Mouse (Mus musculus): ENCODE measurements at regions not wholly inside any gene's neighbourhood (a gene's known extent, or its start where the extent isn't known, plus 50 kb on each side); places are given as distances from the start of the nearest gene placed in this dataset.
A peak's percentile ranks its signal among the peaks of the same experiment; 100 is the strongest.

DNA sequence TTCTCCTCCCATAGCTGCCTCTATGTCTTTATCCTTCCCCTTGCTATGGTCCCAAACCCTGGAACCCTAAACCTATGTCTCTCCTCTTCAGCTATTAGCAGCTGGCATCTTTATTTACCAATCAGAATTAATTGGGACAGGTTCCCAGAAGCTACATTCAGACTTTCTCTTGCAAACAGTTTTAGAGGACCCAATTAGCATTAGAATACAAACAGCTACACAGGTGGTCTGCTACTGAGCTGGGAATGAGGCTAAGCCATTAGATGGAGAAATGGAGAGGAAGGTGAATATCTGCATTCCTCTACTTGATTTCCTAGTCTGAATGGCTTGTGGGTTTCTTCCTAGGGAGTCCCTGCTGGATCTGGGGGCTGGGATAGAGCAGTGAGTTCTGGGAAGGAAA, 611.9 kb downstream of the A830018L16Rik start:
- Histone ChIP-seq H3K4me2 (no peak overlapping the region), H3K27ac (no peak overlapping the region), H3K4me1 (replicated peaks) (no peaks in the 10 kb centered on the region), H3K9me3 (0 out of 2 replicates have a peak, but pooled peaks cover 6% of the 10 kb centered on the region), H3K27me3 (no peaks in the 10 kb centered on the region), H3K4me3 (replicated peaks) (no peak overlapping the region), H3K9ac (replicated peaks) (no peak overlapping the region), H3K36me3 (no peaks in the 10 kb centered on the region)
- no peak for ATAC-seq (ENCODE audit: insufficient number of reproducible peaks, insufficient read depth, low FRiP score, low TSS enrichment, low read depth)

DNA sequence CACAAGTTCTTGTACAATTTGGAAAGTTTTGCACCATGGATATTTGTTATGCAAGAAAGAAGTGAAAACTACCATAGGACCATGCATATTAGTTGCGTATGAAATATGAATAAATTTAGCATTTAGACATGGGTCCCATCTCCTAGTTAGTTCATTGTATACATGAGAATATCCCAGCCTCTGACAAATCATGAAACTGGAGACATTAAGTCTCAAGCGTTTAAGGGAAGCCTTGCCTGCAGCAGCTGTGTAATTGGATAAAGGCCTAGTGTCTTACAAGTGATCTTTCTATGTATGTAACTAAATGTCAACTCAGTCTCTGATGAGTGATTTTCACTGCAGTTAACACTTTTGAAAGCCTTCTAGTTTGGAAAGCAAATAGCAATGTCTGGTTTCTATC, 613.5 kb downstream of the A830018L16Rik start:
- peaks cover 2% of the 10 kb centered on the region for H3K4me1 ChIP-seq (replicated peaks)
- H3K4me3 ChIP-seq (replicated peaks), result no peak overlapping the region
- H3K36me3 ChIP-seq, result no peaks in the 10 kb centered on the region
- 0 out of 2 replicates have a peak, but pooled peaks cover 5% of the 10 kb centered on the region for H3K9me3 ChIP-seq
- H3K4me2 ChIP-seq, result no peak overlapping the region
- no peaks in the 10 kb centered on the region for H3K27me3 ChIP-seq
- no peak overlapping the region for H3K9ac ChIP-seq (replicated peaks)
- no peak for ATAC-seq (ENCODE audit: insufficient number of reproducible peaks, insufficient read depth, low FRiP score, low TSS enrichment, low read depth)
- no peak overlapping the region for H3K27ac ChIP-seq
- WGBS, result 64% methylated on average over 2 of the region's 2 CpGs

DNA sequence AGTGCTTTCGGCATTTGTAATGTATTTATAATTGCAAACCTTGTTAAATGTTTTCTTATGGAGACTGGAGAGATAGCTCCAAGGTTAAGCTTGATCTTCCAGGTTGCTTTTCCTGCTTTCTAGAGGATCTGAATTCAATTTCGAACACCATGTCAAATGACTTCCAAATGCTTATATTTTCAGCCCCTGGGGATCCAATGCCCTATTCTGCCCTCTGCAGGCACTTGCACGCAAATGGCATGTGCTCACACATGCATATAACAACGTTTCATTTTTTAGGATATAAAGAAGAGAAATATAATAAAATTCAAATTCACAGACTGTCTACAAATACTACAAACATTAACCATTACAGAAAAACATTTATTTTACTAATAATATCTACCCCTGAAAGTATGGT, 614.2 kb downstream of the A830018L16Rik start:
- whole genome bisulfite sequencing, result 61% methylated on average over 4 of the region's 4 CpGs
- Histone ChIP-seq H3K4me3 (replicated peaks) (no peak overlapping the region), H3K27ac (no peak overlapping the region), H3K36me3 (no peaks in the 10 kb centered on the region), H3K9me3 (no peaks in the 10 kb centered on the region), H3K4me2 (no peak overlapping the region), H3K27me3 (no peaks in the 10 kb centered on the region), H3K4me1 (replicated peaks) (peaks cover 3% of the 10 kb centered on the region), H3K9ac (replicated peaks) (no peak overlapping the region)
- no peak for ATAC-seq (ENCODE audit: insufficient number of reproducible peaks, insufficient read depth, low FRiP score, low TSS enrichment, low read depth)

- H3K9me3 ChIP-seq, result no peaks in the 10 kb centered on the region
- WGBS, result 30% methylated on average over 8 of the region's 8 CpGs
- no peak overlapping the region for H3K9ac ChIP-seq (replicated peaks)
- H3K36me3 ChIP-seq, result no peaks in the 10 kb centered on the region
- peak overlapping the region; percentile 70 for H3K27ac ChIP-seq
- no peak overlapping the region; the same call in 1 of the 2 replicates for H3K4me2 ChIP-seq
- H3K4me1 ChIP-seq (replicated peaks), result peaks cover 8% of the 10 kb centered on the region
- no peaks in the 10 kb centered on the region for H3K27me3 ChIP-seq
- H3K4me3 ChIP-seq (replicated peaks), result no peak overlapping the region
- peak; percentile 37; the same call in 1 of the 2 replicates for ATAC-seq (ENCODE audit: insufficient number of reproducible peaks, insufficient read depth, low FRiP score, low TSS enrichment, low read depth)
Measured at GRCm38 (mm10) chr1:12051931-12052482, 638.1 kb downstream of the A830018L16Rik start.

DNA sequence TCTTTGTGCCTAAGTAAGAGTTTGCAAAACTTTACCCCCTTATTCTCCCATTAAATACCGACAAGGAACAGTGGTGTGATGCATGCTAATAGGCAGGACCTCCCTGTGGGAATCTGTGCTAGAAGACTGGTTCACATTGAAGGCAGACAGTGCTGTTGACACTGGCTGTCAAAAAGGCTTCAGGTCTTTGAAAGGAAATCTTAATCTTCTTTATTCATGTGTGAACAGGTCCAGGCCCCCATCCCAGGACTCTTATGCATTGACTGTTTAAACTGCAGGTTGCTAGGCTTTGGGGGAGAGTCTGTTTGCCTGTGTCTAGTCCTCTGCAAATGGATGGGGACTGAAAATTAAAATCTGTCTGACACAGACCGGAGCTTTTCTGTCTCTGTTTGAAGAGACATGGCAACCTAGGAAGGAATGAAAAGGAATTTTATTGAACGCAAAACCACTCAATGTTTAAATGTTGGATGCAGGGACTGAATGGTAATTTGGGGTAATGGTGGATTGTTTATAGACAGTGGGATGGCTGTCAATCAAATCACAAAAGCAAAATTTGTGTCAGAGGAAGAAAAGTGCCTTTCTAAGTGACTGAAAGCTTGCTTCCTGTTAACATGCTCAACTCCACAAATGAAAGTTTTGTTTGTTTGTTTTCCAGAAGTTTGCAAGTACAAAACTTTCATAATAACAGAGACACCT, 642.1 kb downstream of the A830018L16Rik start:
- Histone ChIP-seq H3K27me3 (no peaks in the 10 kb centered on the region), H3K36me3 (no peaks in the 10 kb centered on the region), H3K9ac (replicated peaks) (no peak overlapping the region), H3K4me1 (replicated peaks) (peaks cover 8% of the 10 kb centered on the region), H3K4me3 (replicated peaks) (no peak overlapping the region), H3K27ac (no peak overlapping the region), H3K9me3 (no peaks in the 10 kb centered on the region), H3K4me2 (no peak overlapping the region)
- 70% methylated on average over 3 of the region's 3 CpGs for WGBS
- ATAC-seq (ENCODE audit: insufficient number of reproducible peaks, insufficient read depth, low FRiP score, low TSS enrichment, low read depth), result no peak

DNA sequence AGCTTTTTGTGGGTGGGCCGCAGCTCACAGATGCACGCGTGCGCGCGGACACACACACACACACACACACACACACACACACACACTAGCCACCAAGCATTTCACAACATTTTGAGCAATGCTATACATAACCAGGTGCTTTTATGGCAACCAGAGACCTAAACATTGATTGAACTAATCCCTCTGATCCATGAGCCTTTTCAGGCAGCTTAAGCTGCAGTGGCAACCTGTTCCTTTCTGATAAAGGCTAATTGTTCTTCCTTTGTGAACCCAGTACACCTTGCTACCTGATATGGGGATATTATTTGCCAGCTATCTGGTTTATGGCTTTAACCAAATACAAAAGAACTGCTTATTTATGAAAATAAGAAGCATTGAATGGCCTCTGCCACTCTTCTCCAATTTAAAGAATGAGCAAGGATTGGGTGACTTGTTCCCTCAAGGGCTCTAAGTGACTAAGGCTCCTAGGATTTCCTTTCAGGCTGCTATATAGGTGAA, 651.2 kb downstream of the A830018L16Rik start:
- 100% methylated on average over 6 of the region's 6 CpGs for WGBS
- ATAC-seq (ENCODE audit: insufficient number of reproducible peaks, insufficient read depth, low FRiP score, low TSS enrichment, low read depth), result no peak
- Histone ChIP-seq H3K36me3 (no peaks in the 10 kb centered on the region), H3K9me3 (no peaks in the 10 kb centered on the region), H3K27me3 (no peaks in the 10 kb centered on the region), H3K4me2 (no peak overlapping the region), H3K4me3 (replicated peaks) (no peak overlapping the region), H3K9ac (replicated peaks) (no peak overlapping the region), H3K27ac (no peak overlapping the region), H3K4me1 (replicated peaks) (no peaks in the 10 kb centered on the region)

DNA sequence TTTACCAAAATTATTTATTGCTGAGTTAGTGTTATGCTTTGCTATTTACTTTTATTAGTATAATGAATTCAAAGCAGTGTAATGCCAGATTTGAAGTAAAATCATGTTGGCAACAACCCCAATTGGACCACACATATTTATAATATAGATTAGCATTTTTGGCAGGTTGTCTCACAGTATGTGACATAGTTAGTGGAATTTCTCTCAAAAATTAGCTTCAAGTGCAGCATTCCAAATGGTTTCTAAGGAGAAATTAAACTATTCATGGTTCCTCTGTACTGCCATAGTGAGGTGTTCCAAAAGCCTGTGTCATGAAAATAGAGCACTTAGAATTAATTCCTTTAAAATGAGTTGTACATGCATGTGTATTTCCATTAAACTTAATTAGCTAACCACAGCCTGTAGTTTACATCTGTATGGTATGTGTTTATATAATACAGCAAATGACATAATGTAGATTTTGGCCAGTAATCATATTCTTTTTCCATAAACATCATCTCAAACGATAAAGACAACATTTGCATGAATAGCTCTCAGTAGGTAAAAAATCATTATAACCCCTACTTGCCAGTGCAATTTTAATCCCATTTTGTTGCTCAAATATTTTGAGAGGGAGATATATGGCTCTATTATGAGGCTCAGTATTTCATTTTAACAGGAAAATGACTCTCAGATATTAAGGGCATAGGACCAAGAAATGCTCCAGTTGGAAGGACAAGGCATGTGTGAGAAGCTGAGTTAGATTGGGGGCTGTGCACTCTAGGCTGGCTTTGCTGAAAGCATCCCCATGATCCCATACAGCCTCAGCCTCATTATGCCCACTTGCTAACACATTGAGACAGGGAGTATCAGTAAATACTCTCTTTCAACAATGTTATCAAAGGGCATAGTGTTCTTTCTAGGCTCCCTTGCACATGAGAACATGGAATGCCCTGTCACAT, 678.9 kb downstream of the A830018L16Rik start:
- no peak overlapping the region for H3K27ac ChIP-seq

GRCm38 (mm10) chr1:12115041-12115828, 701.3 kb downstream of the A830018L16Rik start:
- no peak for ATAC-seq (ENCODE audit: insufficient number of reproducible peaks, insufficient read depth, low FRiP score, low TSS enrichment, low read depth)
- no peaks in the 10 kb centered on the region for H3K27me3 ChIP-seq
- no peaks in the 10 kb centered on the region for H3K9me3 ChIP-seq
- no peak overlapping the region for H3K9ac ChIP-seq (replicated peaks)
- H3K4me2 ChIP-seq, result no peak overlapping the region
- H3K4me1 ChIP-seq (replicated peaks), result no peaks in the 10 kb centered on the region
- no peaks in the 10 kb centered on the region for H3K36me3 ChIP-seq
- H3K4me3 ChIP-seq (replicated peaks), result no peak overlapping the region
- no peak overlapping the region for H3K27ac ChIP-seq

More for the DNA sequence above, 678.9 kb downstream of the A830018L16Rik start:
- no peak for ATAC-seq (ENCODE audit: insufficient number of reproducible peaks, insufficient read depth, low FRiP score, low TSS enrichment, low read depth)
- no peak overlapping the region for H3K4me2 ChIP-seq
- no peaks in the 10 kb centered on the region for H3K27me3 ChIP-seq
- H3K36me3 ChIP-seq, result no peaks in the 10 kb centered on the region
- H3K9ac ChIP-seq (replicated peaks), result no peak overlapping the region
- WGBS, result 82% methylated on average over 1 of the region's 1 CpGs
- no peaks in the 10 kb centered on the region for H3K4me1 ChIP-seq (replicated peaks)
- H3K9me3 ChIP-seq, result no peaks in the 10 kb centered on the region
- H3K4me3 ChIP-seq (replicated peaks), result no peak overlapping the region

GRCm38 (mm10) chr1:12117083-12117482, 703.2 kb downstream of the A830018L16Rik start:
- Histone ChIP-seq H3K9ac (replicated peaks) (no peak overlapping the region), H3K4me1 (replicated peaks) (no peaks in the 10 kb centered on the region), H3K4me2 (no peak overlapping the region), H3K36me3 (no peaks in the 10 kb centered on the region), H3K27ac (no peak overlapping the region), H3K4me3 (replicated peaks) (no peak overlapping the region), H3K27me3 (no peaks in the 10 kb centered on the region), H3K9me3 (no peaks in the 10 kb centered on the region)
- ATAC-seq (ENCODE audit: insufficient number of reproducible peaks, insufficient read depth, low FRiP score, low TSS enrichment, low read depth), result no peak
- WGBS, result 89% methylated on average over 4 of the region's 4 CpGs

- Histone ChIP-seq H3K27ac (no peak overlapping the region), H3K27me3 (no peaks in the 10 kb centered on the region), H3K4me3 (replicated peaks) (no peak overlapping the region), H3K4me2 (no peak overlapping the region), H3K4me1 (replicated peaks) (no peaks in the 10 kb centered on the region), H3K9ac (replicated peaks) (no peak overlapping the region), H3K9me3 (no peaks in the 10 kb centered on the region), H3K36me3 (no peaks in the 10 kb centered on the region)
- 90% methylated on average over 7 of the region's 7 CpGs for WGBS
- no peak for ATAC-seq (ENCODE audit: insufficient number of reproducible peaks, insufficient read depth, low FRiP score, low TSS enrichment, low read depth)
Measured at GRCm38 (mm10) chr1:12120926-12121325, 707.0 kb downstream of the A830018L16Rik start.
